Mouse (Mus musculus) ES-Bruce4 (cell line): Measurements from ENCODE around the gene Ndufa12.

Source experiments
- CTCF ChIP-seq: IDR thresholded peaks from one replicate; pipeline ENCODE4 v1.8.1; 2011; ENCODE audit warnings: low read depth, low read length
- EP300 ChIP-seq: IDR thresholded peaks from 2 replicates; pipeline ENCODE4 v1.6.1; 2011; ENCODE audit warnings: low read depth, low read length; ENCODE audit not compliant: insufficient read depth
- POLR2A ChIP-seq: IDR thresholded peaks from one replicate; pipeline ENCODE4 v1.8.1; 2011; ENCODE audit warnings: low read length; ENCODE audit not compliant: insufficient read depth

GRCm38 (mm10) chr10:94256518-94256917 lies 58.0 kb downstream of the Ndufa12 start:
- TF ChIP-seq POLR2A (no peak), CTCF (no peak), EP300 (no peak)
